Mouse (Mus musculus): Measurements from ENCODE around the gene Mmp15. TPM values are rescaled to one million over a fixed set of nuclear protein-coding genes. Genes with fewer than 3 reads are reported as not detected.

Gene Mmp15
- polyA plus RNA-seq, 1 experiment from 2014 or later, result 8.9 TPM

Other genes starting within 250 kb of the Mmp15 start
- gene Kifc3, start 149.5 kb upstream of the Mmp15 start, polyA plus RNA-seq (2014; fragmentation: Nextera tagmentation; extraction: Ambion mirVana), result 3.9 and 4.9 TPM in 2 replicates
- 0.10 and 0.32 TPM in 2 replicates for gene Cngb1, start 45.7 kb upstream of the Mmp15 start, polyA plus RNA-seq (2014; fragmentation: Nextera tagmentation; extraction: Ambion mirVana)
- not detected in 2 replicates for gene Tepp, start 41.7 kb upstream of the Mmp15 start, polyA plus RNA-seq (2014; fragmentation: Nextera tagmentation; extraction: Ambion mirVana)
- 6.6 and 7.2 TPM in 2 replicates for gene Zfp319, start 20.3 kb upstream of the Mmp15 start, polyA plus RNA-seq (2014; fragmentation: Nextera tagmentation; extraction: Ambion mirVana)
- gene Usb1, start 20.0 kb upstream of the Mmp15 start, polyA plus RNA-seq (2014; fragmentation: Nextera tagmentation; extraction: Ambion mirVana), result 36.5 and 37.6 TPM in 2 replicates
- gene Cfap20, start 82.6 kb downstream of the Mmp15 start, polyA plus RNA-seq (2014; fragmentation: Nextera tagmentation; extraction: Ambion mirVana), result 146 and 160 TPM in 2 replicates
- gene Csnk2a2, start 137.8 kb downstream of the Mmp15 start, polyA plus RNA-seq (2014; fragmentation: Nextera tagmentation; extraction: Ambion mirVana), result 14.6 and 19.9 TPM in 2 replicates
- gene Ccdc113, start 181.8 kb downstream of the Mmp15 start, polyA plus RNA-seq (2014; fragmentation: Nextera tagmentation; extraction: Ambion mirVana), result not detected in 2 replicates
- not detected in 2 replicates for gene Prss54, start 224.1 kb downstream of the Mmp15 start, polyA plus RNA-seq (2014; fragmentation: Nextera tagmentation; extraction: Ambion mirVana)

All from embryonic facial prominence, embryonic 11.5 days (tissue).